ENCODE assay signal across 8 mouse cellular contexts in the genomic region with DNA sequence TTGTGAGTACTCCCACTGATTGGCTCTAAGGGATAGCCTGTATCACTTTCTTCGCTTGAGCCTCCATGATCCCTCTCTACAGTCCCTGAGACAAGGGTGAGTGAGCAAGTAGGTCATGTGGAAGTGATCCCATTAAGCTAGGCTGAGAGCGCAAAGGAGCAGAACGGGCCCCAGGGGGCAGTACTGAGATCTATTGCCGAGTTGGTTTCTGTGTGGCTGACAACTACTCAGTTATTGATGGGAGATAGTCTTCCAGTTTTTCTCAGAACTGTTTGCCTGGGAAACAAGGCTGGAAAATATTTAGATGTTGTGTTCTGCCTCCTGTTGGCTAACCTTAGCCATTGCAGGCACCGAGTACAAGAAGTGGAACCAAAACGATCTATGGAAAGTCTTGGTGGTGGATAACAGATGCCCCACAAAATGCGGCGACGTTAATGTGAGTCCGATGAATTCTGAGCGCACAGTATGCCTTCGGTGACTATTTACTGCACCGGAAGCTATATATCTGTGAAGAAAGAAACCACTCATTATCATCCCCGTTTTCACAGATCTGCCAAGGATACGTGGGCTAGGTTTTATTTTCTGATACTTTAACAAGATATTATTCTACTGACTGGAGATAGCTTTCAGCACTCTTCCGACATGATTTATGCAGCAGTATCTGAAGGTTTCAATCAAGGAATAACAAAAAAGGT. TPM values are rescaled to one million over a fixed set of nuclear protein-coding genes. Genes with fewer than 3 reads are reported as not detected.
DNase-seq lines count a peak whose midpoint lies in the region; ATAC-seq and TF ChIP-seq lines count a peak whose summit lies in the region.

No protein-coding gene starts in this region.

- no peaks in the 10 kb centered on the region for H3K9me3 ChIP-seq in heart, embryonic 12.5 days (replicated peaks)

- H3K4me2 ChIP-seq in heart, embryonic 12.5 days = no peak overlapping the region

- peak; percentile 52 to 66 for DNase-seq in heart, adult 18-20 months
- DNase-seq in Patski (ENCODE audit: low read depth, low spot score) = no peak
- DNase-seq in heart, postnatal 10 days = peak; percentile 31 to 53
- peak; percentile 56 to 60 for DNase-seq in left cerebral cortex, adult 18-20 months (ENCODE audit: low spot score in 2 of 2)
- DNase-seq in mesoderm, embryonic 11.5 days (ENCODE audit: low read depth, low spot score) = peak; percentile 68
- peak; percentile 52 for DNase-seq in thymus, adult 2 months

- CTCF ChIA-PET in Patski (lab: Charles Lee) = no interaction called here

- in situ Hi-C loops in Patski (cut with MboI; ENCODE audit: low pct_unique_long_range_greater_than_20kb) = no loop called here

- H3K4me1 ChIP-seq in heart, embryonic 12.5 days (replicated peaks) = no peaks in the 10 kb centered on the region
- no peaks in the 10 kb centered on the region for H3K4me1 ChIP-seq in cortical plate, adult 2 months (ENCODE audit: control insufficient read depth, insufficient read depth, low read length)
- peaks cover 5% of the 10 kb centered on the region; the same call in 1 of the 2 replicates for H3K4me1 ChIP-seq in thymus, adult 2 months (replicated peaks; ENCODE audit: control insufficient read depth, insufficient read depth, low read length)

- H3K9ac ChIP-seq in heart, embryonic 12.5 days = no peak overlapping the region

- no peak overlapping the region for H3K4me3 ChIP-seq in heart, embryonic 12.5 days
- no peak overlapping the region for H3K4me3 ChIP-seq in cortical plate, adult 2 months (ENCODE audit: insufficient read depth, low read length)
- H3K4me3 ChIP-seq in thymus, adult 2 months (ENCODE audit: control insufficient read depth, insufficient read depth, low read length) = no peak overlapping the region

- 75% methylated on average over 16 of the region's 16 CpGs for WGBS in heart, embryonic 12.5 days
- 87% methylated on average over 16 of the region's 16 CpGs for WGBS in thymus, adult 2 months

- no peaks in the 10 kb centered on the region for H3K36me3 ChIP-seq in heart, embryonic 12.5 days
- no peaks in the 10 kb centered on the region for H3K36me3 ChIP-seq in thymus, adult 2 months (ENCODE audit: control insufficient read depth, insufficient read depth, low read length)

- POLR2A ChIA-PET in Patski (lab: Charles Lee) = no interaction called here

- H3K27ac ChIP-seq in heart, embryonic 12.5 days (ENCODE audit: poor library complexity, severe bottlenecking) = no peak overlapping the region
- no peak overlapping the region for H3K27ac ChIP-seq in cortical plate, adult 2 months (ENCODE audit: insufficient read depth, low read length)
- no peak overlapping the region for H3K27ac ChIP-seq in thymus, adult 2 months (ENCODE audit: control insufficient read depth, insufficient read depth, low read length)

- TF ChIP-seq POLR2A in cortical plate, adult 2 months (IDR thresholded peaks at IDR 0.05; ENCODE audit: extremely low read depth, insufficient read depth, low read length) = no peak
- no peak for TF ChIP-seq POLR2A in thymus, adult 2 months (IDR thresholded peaks at IDR 0.05; ENCODE audit: control insufficient read depth, extremely low read depth, insufficient read depth, low read length, poor library complexity)

- TF ChIP-seq CTCF in Patski (IDR thresholded peaks at IDR 0.05) = peak; percentile 62
- TF ChIP-seq CTCF in cortical plate, adult 2 months (IDR thresholded peaks at IDR 0.05; ENCODE audit: extremely low read depth, insufficient read depth, low read length) = peak; percentile 32
- TF ChIP-seq CTCF in thymus, adult 2 months (IDR thresholded peaks at IDR 0.05; ENCODE audit: borderline replicate concordance, control insufficient read depth, extremely low read depth, insufficient read depth, low read length, poor library complexity) = no peak

- no peaks in the 10 kb centered on the region for H3K27me3 ChIP-seq in heart, embryonic 12.5 days (replicated peaks)
- peaks cover 6% of the 10 kb centered on the region for H3K27me3 ChIP-seq in Patski
- no peaks in the 10 kb centered on the region for H3K27me3 ChIP-seq in thymus, adult 2 months (ENCODE audit: control insufficient read depth, insufficient read depth, low read length)

- ATAC-seq in heart, embryonic 12.5 days (ENCODE audit: insufficient number of reproducible peaks, low FRiP score) = no peak
- ATAC-seq in Patski = no peak

- intact Hi-C loops in heart, postnatal 10 days (cut with DNase I) = no loop called here

RNA-seq across cellular contexts. Expression of a gene that starts 24.8 kb away (rescaled TPM):
- 10 to 100 TPM; 29.3 to 33.9 TPM for total RNA-seq in heart, adult 18-20 months (2021)
- 87.6 and 92.4 TPM in 2 replicates for polyA plus RNA-seq in heart, embryonic 12.5 days (2016; fragmentation: Nextera tagmentation; extraction: Ambion mirVana)
- 66.8 TPM for polyA plus RNA-seq in Patski (2021)
- 25.1 and 26.5 TPM in 2 replicates for polyA plus RNA-seq in cortical plate, adult 2 months (2012; rRNA removed)
- 10 to 100 TPM; 45.9 to 49.2 TPM for total RNA-seq in heart, postnatal 10 days (2021)
- 10 to 100 TPM; 28.7 to 30.2 TPM for total RNA-seq in left cerebral cortex, adult 18-20 months (2021)
- 10.3 and 11.1 TPM in 2 replicates for polyA plus RNA-seq in thymus, adult 2 months (2012; rRNA removed)
